Mouse (Mus musculus) left cerebral cortex, postnatal 10 days (tissue): Measurements from ENCODE around the gene Vamp2. TPM values are rescaled to one million over a fixed set of nuclear protein-coding genes. Genes with fewer than 3 reads are reported as not detected.
A peak's percentile ranks its signal among the peaks of the same experiment; 100 is the strongest.

ENCODE experiments used
- DNase-seq, 2 experiments: peaks; one replicate each; pipeline ENCODE4 v3.0.0; 2021 to 2022; ENCODE audit warnings: low spot score in 2 of 2, mixed read lengths in 1 of 2; ENCODE audit errors: extremely low spot score in 1 of 2
- intact Hi-C: fragments of 180-260 bp; cut with DNase I; formaldehyde crosslinking; loops from one replicate; pipeline ENCODE4 v1.15.1; 2025
- total RNA-seq, 2 experiments: library from RNA; stranded (reverse); gene quantifications; 2 replicates each; pipeline ENCODE4 v1.2.3; 2021

The Vamp2 gene
- total RNA-seq, 2 experiments from 2014 or later = 1,124 to 1,163 TPM

DNA sequence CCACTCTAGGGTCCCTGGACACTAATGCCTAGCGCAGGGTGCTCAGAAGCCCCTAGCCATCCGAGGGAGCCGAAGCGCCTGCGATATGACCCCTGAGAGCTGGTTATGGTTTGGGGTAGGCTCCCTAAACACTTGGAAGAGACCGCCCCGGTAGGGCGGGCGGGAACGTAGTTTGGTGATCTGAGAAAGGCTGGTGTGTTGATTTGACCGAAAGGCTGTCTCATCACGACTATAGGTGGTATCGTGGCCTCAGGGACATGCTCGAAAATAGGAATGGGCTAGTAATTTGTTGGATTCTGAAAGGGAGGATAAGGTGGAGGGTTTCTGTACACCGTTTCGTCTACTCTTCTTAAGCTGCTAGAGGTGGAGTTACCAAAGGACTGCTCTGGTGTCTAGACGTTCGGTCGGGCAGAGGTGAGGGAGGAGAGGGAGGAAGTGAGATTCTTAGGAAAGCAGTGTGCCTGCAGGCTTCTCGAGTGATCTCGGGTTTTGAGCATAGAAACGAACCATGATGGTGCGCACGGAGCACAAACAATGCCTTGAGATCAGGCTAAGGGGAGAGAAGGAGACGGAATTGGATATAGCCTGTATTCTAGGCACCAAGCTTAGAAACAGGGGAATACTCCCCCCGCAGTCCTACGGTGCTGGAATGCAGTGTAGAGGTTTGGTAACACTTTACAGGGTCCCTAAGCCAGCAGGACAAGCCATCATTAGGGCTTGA lies 7.4 kb downstream of the Vamp2 start:
- DNase-seq = no peak
- intact Hi-C loops = loop anchor here (10.0 kb wide), 1 partner anchor 319 kb away; the partner anchor contains the start of gene Kdm6b

DNA sequence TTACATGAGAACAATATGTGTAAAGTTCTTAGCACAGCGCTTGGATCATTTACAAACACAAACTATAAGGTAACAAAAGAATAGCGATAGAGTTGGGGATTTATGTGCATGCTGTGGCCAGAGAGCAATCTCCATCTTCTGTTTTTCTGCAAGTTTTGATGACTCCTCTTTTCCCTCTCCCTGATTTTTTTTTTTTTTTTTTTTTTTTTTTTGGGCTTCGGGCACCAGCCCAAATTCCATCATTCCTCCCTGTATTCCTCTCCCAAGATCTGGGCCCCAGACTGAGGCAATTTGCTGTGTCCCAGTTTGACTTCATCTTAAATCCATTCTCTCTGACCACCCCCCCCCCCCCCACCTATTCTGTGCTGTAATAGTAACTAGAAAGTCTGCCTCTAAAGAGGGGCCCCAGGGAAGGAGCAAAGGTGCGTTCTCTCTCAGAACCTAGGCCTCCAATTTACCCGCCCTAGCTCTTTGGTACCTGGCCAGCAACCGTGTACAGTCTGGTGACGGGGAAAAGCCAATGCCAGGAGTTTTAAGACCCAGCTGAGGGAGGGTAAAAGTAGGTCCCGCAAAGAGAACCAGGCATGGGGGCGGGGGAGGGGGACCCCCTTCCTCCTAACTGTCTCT lies 8.2 kb downstream of the Vamp2 start:
- no peak for DNase-seq
- intact Hi-C loops = loop anchor here (10.0 kb wide), 1 partner anchor 318 kb away; the partner anchor contains the start of gene Kdm6b

DNA sequence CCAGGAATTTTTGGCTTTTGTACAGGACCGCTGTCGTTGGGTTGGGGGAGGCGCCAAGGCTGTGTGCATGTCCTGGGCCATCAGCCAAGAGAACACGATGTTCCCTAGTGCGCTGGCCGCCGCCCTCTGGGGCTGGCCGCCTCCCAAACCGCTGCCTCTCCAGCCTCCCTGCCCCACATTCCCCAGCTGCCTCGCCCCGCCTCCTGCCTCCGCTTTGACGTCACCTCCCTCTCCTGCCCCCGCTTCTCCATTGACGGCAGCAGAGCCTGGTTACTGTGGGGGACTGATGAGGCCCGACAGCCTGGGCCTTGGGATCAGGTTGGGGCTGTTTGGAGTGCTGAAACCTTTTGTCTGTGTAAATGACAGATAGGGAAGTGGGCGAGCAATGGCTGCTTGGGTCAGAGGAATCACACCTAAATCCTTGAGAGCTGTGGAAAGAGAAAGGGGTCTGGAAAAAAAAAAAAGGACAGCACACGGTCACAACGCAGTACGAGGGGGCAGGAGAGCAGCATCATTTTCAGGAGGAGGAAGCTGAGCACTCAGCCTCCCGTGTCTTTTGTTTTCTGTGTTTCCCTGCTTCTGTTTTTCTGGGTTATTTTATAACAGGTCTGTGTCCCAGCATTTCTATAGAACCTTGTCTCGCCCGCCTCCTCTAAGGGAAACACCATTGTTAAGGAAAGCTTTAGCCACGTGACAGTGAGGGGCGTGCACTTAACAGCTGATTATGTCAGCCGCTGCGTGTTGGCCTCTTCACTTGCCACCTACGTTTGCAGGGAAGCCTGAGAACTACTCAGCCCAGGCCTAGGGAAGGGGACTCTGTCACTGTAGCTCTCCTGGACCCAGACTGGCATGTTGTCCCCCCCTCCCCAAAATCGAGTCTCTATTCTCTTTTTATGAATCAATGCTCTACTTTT lies 9.0 kb downstream of the Vamp2 start:
- DNase-seq = peak; percentile 95 to 100
- intact Hi-C loops = loop anchor here (10.0 kb wide), 1 partner anchor 318 kb away; the partner anchor contains the start of gene Kdm6b

DNA sequence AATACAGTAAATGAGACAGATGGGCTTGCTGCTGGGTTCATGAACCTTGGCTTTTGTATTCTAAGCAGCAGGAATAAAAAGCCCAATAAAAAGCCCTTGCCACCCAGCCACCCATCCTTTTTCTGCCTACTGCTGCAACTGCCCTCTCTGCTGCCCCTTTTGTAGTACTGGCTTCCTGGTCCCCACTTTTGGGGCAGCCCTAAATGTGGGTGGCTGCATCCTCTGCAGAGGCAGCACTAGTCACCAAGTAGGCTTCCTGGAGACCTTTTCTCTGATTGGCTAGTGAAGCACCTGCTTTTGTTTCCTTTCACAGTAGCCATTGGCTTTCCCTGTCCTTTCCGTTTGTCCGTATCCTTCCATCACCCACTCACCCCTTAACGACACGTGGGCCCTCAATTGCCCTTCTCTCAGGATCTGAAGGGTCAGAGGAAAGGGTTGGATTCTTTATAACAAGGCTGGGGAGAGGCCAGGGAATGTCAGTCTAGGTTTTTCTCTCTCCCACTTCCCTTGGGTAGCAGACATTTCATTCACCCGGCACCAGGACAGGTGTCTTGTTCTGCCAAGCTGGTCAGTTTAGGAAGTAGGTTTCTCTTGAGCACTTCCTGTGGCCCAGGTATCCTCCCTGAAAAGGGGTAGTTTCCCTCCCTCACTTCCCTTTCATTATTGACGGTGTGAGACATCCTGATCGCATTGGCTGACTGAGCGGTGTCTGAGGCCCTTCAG lies 9.9 kb downstream of the Vamp2 start:
- intact Hi-C loops = loop anchor here (10.0 kb wide), 1 partner anchor 317 kb away; the partner anchor contains the start of gene Kdm6b
- no peak for DNase-seq

DNA sequence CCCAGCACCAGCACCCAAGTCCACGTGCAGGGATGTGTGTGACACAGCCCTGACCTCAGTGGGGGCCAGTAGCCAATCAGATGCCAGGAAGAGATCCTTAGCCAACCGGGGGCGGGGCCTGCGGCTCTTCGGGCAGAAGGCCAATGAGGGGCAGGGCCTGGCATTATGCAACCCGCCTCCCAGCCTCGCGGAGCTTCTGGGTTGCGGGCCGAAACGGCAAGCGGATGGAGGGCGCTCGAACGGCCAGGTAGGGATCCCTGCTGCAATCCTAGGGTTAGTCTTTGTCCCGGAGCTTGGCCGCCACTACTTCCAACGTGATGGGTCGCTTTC lies 10.4 kb downstream of the Vamp2 start:
- intact Hi-C loops = loop anchor here (10.0 kb wide), 1 partner anchor 316 kb away; the partner anchor contains the start of gene Kdm6b
- DNase-seq = peak; percentile 93 to 98

DNA sequence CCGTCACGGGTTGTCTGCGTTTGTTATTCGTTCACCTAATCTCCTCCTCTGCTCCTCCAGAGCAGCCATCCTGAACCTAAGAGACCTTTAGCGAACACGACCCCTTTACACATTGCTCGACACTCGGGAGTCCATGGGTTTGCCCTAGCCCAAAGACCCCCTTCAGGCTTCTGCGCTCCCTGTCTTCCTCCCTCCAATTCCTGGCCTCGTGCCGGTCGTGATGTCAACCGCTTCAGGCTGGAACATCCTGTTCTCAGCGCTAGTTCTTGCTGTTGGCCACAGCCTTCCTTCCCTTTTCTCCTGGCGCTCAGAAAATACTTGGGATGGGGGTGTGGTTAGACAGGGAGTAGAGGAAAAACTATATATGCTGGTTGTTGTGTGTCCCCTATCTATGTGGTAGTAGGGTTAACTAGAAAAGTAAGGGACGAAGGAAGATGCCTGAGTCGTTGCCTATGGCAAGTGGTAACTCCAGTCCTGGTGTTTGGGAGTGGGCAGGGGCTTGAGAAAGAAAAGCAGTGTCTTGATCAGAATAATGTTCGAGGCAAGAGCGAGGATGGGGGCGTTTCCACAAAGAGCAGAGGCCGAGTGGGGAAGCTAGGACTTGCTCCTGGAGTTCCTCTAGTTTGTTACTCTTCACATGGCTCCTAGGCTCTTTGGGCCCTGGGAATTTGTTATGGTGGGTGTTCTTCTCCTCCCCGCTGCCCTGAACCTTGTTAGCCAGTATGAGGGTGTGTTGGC lies 11.1 kb downstream of the Vamp2 start:
- DNase-seq = peak in 1 of 2 experiments; percentile 91
- intact Hi-C loops = loop anchor here (10.0 kb wide), 1 partner anchor 315 kb away; the partner anchor contains the start of gene Kdm6b

DNA sequence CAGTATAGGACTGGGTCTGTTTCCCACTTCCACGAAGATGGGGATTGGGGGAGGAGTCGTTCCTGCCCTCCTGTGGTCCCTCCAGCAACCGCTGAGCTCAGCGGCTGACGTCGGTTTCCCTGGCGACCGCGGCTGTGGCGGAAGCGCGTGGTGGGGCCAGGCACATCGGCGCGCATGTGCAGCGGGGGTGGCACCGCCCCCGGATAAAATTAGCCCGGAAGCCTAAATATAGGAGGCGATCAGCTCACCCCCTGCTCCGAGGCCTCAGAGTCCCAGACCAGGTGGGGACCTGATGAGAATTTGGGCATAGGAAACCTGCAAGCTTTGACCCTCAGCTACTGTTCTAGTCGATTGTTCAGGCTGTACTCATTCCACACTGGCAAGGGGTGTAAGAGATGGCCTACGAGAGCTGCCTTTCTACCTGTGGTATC lies 11.6 kb downstream of the Vamp2 start:
- DNase-seq = peak; percentile 86 to 97
- intact Hi-C loops = loop anchor here (10.0 kb wide), 1 partner anchor 315 kb away; the partner anchor contains the start of gene Kdm6b

DNA sequence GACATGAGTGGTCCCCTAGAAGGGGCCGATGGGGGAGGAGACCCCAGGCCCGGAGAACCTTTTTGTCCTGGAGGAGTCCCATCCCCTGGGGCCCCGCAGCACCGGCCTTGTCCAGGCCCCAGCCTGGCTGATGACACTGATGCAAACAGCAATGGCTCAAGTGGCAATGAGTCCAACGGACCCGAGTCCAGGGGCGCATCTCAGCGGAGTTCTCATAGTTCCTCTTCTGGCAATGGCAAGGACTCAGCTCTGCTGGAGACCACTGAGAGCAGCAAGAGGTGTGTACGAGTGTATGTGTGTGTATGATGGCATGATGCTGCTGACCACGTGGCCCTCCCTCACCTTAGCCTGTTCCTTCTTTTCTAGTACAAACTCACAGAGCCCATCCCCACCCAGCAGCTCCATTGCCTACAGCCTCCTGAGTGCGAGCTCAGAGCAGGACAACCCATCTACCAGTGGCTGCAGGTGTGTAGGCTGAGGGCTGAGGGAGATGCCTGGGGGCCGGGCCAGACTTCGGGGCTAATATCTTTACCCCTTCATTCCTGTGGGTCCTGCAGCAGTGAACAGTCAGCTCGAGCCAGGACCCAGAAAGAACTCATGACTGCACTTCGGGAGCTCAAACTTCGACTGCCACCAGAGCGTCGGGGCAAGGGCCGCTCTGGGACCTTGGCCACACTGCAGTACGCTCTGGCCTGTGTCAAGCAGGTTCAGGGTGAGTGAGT lies 12.5 kb downstream of the Vamp2 start:
- intact Hi-C loops = no loop called here
- DNase-seq = no peak

DNA sequence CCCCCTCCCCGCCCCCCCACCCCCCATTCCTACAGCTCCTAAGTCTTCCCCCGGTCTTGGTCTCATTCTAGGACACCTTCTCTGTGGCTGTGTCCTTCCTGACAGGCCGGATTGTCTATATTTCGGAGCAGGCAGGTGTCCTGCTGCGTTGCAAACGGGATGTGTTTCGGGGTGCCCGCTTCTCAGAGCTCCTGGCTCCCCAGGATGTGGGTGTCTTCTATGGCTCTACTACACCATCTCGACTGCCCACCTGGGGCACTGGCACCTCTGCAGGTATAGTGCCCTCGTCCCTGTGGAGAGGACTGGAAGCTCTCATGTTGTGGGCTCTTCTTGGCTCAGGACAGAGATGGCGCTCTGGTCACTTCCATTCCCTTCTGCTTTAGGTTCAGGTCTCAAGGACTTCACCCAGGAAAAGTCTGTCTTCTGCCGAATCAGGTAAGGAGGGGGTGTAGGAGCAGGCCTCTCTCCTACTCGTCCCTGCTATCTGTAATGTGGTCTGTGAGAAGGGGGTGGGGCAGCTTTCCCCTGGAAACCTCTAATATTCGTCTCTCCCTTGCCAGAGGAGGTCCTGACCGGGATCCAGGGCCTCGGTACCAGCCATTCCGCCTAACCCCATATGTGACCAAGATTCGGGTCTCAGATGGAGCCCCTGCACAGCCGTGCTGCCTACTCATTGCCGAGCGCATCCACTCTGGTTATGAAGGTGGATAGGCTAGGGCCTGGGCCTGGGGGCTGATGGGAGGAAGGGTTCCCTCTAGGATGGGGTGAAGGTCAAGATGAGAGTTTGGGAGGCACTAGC lies 13.5 kb downstream of the Vamp2 start:
- intact Hi-C loops = no loop called here
- no peak for DNase-seq

DNA sequence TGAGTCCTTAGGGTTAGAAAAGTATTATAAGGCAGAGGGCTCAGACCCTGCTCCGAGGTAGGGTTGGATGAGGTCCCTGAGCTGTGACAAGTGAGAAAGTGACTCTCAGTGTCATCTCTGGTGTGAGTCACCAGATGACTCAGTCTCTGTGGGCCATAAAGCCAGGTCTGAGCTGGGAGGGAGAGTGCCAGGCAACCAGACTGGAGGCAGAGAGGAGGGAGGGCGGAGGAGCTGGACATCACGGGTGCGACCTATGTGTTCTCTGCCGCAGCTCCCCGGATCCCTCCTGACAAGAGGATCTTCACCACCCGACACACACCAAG lies 14.1 kb downstream of the Vamp2 start:
- no peak for DNase-seq
- intact Hi-C loops = no loop called here

DNA sequence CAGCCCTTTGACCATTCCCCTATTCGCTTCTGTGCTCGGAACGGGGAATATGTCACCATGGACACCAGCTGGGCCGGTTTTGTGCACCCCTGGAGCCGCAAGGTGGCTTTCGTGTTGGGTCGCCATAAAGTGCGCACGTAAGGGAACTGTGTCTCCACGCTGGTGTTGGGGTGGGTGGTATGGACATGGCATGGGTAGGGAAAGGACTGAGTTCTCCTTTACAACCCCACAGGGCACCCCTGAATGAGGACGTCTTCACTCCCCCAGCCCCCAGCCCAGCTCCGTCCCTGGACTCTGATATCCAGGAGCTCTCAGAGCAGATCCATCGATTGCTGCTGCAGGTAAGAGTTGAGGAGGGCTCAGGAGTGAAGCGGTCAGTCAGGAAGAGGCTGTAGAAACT lies 14.8 kb downstream of the Vamp2 start:
- intact Hi-C loops = no loop called here
- DNase-seq = no peak

DNA sequence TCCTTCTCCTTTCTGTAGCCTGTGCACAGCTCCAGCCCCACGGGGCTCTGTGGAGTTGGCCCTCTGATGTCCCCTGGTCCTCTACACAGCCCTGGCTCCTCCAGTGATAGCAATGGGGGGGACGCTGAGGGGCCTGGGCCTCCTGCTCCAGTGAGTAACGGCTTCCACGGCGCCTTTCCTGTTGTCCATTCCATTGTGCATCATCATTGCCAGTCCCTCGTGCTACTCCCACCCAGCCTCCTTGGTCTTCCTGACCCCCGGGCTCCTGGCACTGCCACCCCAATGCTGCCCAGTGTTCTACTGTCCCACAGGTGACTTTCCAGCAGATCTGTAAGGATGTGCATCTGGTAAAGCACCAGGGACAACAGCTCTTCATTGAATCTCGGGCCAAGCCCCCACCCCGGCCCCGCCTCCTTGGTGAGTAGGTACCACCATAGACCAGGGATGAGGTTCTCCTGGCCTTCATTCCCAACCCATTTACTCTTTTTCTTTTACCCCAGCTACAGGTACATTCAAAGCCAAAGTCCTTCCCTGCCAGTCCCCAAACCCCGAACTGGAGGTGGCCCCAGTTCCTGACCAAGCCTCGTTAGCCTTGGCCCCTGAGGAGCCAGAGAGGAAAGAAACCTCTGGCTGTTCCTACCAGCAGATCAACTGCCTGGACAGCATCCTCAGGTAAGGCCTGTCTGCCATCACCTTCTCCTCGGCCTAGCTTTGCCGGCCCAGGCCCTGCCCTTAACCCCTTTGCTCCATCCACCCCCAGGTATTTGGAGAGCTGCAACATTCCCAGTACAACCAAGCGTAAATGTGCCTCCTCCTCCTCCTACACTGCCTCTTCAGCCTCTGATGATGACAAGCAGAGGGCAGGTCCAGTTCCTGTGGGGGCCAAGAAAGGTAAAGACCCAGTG lies 15.5 kb downstream of the Vamp2 start:
- no peak for DNase-seq
- intact Hi-C loops = no loop called here

DNA sequence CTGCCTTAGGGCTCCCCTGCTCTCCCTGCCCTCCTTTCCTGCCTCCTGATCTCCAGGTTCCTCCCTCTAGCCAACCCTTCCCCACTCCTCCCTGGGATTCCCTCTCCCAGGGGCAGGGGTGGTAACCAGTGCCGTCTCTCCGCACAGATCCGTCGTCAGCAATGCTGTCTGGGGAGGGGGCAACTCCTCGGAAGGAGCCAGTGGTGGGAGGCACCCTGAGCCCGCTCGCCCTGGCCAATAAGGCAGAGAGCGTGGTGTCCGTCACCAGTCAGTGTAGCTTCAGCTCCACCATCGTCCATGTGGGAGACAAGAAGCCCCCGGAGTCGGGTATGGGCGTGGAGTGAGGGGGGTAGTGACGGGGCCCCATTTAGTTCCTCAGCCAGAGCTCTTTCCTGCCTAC lies 16.2 kb downstream of the Vamp2 start:
- no peak for DNase-seq
- intact Hi-C loops = no loop called here

DNA sequence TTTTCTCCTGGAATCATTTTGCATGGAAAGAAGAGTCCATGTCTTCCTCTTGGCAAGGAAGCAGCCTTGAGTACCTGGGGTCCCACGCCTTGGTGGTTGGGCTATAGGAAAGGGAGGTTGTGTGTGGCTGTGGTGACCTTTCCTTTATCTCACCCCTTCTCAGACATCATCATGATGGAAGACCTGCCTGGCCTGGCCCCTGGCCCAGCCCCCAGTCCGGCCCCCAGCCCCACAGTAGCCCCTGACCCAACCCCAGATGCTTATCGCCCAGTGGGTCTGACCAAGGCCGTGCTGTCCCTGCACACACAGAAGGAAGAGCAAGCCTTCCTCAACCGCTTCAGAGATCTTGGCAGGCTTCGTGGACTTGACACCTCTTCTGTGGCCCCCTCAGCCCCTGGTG lies 16.9 kb downstream of the Vamp2 start:
- intact Hi-C loops = no loop called here
- no peak for DNase-seq

DNA sequence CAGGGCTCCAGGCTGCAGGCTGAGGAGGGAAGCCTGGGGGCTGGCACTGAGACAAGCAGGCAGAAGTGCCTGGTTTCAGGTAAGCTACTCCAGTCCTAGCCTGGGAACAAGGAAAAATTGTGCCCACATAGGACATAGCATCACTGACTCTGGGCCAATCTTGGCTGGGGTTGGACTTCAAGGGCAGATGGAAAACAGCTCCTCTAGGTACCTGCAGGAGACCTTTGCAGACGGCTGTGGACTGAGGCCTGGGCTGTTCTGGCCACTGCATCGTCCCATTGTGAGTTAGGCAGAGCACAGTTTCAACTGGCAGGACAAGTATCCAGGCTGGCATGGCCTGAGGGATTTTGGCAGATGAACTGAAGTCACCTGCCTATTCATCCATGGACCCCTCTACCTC lies 17.5 kb downstream of the Vamp2 start:
- DNase-seq = no peak
- intact Hi-C loops = no loop called here

DNA sequence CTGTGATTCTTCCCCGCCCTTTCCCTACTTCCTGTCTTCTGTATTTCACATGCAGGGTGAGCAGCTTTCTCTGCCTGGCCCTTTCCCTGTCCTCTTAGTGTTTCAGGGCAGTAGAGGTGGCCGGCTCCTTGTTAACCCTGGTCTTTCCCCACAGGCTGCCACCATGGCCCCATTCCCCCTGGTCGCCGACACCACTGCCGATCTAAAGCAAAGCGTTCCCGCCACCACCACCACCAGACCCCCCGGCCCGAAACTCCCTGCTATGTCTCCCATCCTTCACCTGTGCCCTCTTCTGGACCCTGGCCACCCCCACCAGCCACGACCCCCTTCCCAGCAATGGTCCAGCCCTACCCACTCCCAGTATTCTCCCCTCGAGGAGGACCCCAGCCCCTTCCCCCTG lies 18.0 kb downstream of the Vamp2 start:
- intact Hi-C loops = no loop called here
- DNase-seq = no peak
